Mouse (Mus musculus) left cerebral cortex, postnatal 4 days (tissue): ENCODE data around the gene Mcmbp. TPM values are rescaled to one million over a fixed set of nuclear protein-coding genes. Genes with fewer than 3 reads are reported as not detected.
A peak's percentile ranks its signal among the peaks of the same experiment; 100 is the strongest.
"Not testable (repeated sequence)": the region's sequence is repeated elsewhere in the genome, so short reads cannot be mapped to it uniquely, and the experiment has no call there.

Experiments used
- DNase-seq: peaks from one replicate; pipeline ENCODE4 v3.0.0-alpha.2; 2022
- intact Hi-C: fragments of 180-260 bp; cut with DNase I; formaldehyde crosslinking; loops from one replicate; pipeline ENCODE4 v1.15.1; 2025
- total RNA-seq, 2 experiments: library from RNA; stranded (reverse); gene quantifications; 2 replicates each; pipeline ENCODE4 v1.2.3; 2021

The Mcmbp gene
- total RNA-seq, 2 experiments from 2014 or later, result 45.6 to 51.3 TPM

DNA sequence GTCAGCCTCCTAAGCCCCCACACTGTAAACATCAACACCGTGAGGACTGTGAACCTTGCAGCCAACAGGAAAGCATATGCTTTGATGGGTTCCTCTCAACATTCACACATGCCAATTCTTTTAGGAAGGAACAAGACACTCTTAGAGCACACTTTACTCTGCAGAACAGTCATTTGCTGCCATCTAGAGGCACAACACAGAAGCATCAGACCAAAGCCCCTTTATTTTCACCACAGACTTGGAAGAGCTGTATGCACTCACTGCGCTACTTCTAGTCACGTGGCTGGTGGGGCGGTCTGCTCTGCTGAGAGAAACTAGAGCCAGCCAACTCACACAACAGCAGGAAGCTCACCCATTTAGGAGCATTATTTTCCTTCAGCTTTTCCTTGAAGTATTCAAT, 15.5 kb downstream of the Mcmbp start:
- intact Hi-C loops, result no loop called here
- peak; percentile 65 for DNase-seq

DNA sequence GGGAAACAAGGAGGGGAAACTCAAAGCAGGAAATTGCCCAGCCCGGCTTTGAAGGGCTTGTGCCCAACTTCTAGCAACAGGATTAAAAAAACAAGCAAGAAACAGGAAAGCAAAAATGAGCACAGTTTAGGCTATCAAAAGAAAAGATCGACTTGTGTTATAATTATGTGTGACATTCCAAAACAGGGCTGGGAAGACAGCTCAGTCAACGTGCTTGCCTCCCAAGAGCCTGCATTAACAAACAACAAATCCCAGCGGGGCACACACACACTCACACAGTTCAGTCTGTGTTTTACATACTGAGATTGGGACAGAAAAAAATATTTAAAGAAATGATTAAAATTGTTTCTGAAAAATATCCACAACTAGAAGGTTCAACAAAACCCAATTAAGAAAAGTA, 22.3 kb downstream of the Mcmbp start:
- no peak for DNase-seq
- intact Hi-C loops, result no loop called here

DNA sequence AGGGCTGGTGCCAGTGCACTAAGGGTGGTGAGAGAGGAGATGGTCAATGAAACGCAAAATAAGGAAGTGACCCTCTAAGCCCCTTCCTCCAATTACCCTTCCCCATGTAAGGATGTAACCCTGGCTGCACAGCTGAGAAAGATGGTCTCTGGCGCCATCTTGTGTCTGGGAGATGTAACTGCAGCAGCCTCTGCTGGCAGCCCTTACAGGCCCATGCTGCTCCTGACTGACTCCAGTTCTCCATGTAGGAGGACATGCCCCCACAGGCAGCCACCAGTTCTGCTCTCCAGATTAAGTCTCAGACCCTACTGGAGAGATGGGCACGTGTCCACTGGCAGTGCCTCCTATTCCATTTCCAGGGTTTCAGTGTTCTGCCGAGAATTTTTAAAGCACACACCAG, 34.6 kb downstream of the Mcmbp start:
- intact Hi-C loops, result no loop called here
- DNase-seq, result peak; percentile 67

DNA sequence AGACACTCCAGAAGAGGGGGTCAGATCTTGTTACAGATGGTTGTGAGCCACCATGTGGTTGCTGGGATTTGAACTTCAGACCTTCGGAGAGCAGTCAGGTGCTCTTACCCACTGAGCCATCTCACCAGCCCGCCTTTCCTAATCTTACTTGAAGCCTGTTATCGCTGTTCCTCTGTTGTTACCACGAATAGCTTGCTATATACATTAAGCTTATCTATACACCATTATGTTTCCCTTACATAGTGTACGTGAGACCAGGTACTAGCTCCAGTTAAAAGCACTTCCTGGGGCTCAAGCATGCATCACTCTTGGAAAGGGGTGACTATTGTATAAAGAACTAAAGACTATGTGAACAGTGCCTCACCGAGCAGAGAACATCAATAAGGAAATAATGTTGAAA, 40.3 kb downstream of the Mcmbp start:
- intact Hi-C loops, DNase-seq: not testable (repeated sequence)

DNA sequence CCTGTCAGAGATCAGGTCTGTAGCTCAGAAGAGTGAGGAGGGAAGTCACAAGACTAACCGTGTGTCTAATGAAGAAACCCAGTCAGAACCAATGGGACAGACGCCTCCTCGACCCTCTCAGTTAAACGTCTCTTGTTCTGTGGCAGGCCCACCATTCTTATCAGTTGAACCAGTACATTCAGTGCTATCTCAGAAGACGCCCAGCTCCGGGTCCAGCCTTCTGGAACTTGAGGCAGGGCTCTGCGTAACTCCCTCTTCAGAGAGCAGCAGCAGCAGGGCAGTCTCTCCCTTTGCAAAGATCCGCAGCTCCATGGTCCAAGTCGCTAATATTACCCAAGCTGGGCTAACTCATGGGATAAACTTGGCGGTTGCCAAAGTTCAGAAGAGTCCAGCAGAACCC, 45.4 kb downstream of the Mcmbp start:
- DNase-seq, result no peak
- intact Hi-C loops, result loop anchor here (5.0 kb wide), 2 partner anchors 388 to 448 kb away; partner anchors contain the start of gene Tgfb1i1

DNA sequence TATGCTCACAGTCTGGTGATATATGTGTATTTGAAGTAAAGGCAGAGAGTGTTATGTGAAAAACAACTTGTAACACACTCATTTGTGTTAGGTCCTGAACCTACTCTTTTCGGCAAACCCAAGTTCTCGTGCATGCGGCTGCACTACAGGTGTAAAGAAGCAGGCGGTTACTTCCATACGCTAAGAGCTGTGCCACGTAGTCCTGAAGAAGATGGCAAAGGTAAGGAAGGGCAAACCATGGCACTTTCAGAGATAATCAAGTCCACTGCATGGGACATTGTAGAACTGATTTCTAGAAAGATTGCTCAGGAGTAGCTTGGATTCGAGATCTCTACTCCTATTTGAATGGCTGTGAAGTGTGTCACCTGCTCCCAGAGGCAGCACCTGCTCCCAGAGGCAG, 48.1 kb downstream of the Mcmbp start:
- DNase-seq, result no peak
- intact Hi-C loops, result loop anchor here (5.0 kb wide), 2 partner anchors 385 to 445 kb away; partner anchors contain the start of gene Tgfb1i1

DNA sequence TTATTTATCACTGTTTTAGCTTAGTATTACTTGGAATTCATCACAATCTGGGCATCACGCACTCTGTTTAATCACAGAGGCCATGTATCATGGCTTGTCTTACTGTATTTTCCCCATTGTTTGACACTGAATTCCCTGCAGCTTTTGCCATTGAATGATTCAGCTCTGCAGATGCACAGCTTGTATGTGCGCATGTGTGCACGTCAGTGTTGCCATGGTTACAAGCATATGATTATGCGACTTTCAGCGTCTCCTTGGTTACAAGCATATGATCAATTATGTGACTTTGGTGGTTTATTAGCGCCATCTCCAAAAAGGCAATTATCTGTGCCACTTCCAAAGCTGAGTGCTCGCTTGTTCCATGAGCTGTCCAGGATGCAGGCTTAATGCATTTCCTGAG, 49.5 kb downstream of the Mcmbp start:
- peak; percentile 42 for DNase-seq
- intact Hi-C loops, result loop anchor here (1.0 to 5.0 kb wide), 3 partner anchors 216 to 443 kb away; partner anchors contain the start of gene Tgfb1i1

DNA sequence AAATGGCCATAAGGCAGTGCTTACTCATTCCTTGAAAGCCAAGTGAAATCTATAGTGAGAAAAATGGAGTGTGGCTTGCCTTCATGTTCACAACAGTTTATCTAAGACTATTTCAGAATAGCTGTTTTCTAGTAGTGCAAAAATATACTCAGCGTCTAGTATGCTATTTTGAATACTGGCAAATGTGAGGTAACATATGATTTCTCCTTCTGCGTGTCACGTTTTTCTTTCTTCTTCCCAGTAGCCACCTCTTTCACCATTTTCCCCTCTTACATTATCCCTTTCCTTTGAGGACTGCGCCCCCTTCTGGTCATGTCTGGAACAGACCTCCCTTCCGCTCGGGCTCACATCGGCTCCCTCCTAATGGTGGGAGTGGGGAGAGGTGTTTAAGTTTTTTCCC, 50.2 kb downstream of the Mcmbp start:
- peak; percentile 91 for DNase-seq
- intact Hi-C loops, result loop anchor here (1.0 to 5.0 kb wide), 3 partner anchors 216 to 443 kb away; partner anchors contain the start of gene Tgfb1i1

DNA sequence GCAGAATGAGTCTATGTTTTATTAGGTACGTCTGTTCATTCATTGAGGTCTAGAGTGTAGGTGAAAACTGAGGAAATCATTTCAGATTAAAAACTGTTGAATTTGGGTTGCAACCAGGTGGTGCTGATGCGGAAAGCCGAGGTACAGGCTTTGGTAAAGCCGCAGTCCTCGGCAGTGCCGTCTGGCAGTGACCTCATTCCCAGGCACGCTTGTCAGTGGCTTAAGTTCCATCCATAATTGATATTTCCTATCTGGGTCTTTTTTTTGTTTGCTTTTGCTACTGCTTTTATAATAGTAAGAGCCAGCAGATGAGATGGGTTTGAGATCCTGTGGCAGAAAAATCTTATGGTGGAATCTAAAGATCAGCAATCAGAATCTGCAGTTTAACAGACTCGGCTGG, 50.9 kb downstream of the Mcmbp start:
- intact Hi-C loops, result no loop called here
- DNase-seq, result peak; percentile 16

DNA sequence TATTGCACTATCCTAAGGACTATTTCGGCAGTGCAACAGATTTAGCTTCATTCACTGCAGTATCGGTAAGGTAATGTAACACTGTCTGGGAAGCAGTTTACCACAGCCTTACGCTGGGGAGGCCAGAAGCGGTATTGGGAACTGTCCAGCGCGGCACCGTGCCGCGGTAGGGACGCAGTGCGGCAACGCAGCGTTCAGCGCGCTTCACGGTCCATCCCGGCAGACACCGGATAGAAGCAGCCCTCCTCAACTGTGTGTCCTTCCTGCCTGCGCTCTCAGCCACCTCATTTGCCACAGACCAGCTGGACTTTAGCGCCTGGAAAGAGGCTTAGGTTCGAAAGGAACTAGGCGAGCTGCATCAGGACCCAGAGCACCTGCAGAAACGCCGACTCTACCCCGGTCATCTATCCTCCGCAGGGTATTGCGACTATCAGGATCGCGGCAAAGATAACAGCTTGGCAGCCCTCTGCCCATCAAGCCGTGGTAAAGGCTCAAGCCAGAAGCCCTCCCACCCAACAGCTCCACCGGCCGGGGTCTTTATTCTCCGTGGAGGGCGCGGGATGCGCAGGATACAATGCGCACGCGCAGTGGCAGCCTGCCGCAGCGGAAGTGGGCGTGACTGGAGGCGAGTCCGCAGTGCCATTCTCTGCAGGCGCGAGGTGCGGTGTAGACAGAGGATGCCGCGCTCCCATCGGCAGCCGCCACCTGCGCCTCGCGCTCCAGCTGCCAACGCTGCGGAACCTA, 52.3 kb downstream of the Mcmbp start:
- intact Hi-C loops, result no loop called here
- peak; percentile 91 for DNase-seq

DNA sequence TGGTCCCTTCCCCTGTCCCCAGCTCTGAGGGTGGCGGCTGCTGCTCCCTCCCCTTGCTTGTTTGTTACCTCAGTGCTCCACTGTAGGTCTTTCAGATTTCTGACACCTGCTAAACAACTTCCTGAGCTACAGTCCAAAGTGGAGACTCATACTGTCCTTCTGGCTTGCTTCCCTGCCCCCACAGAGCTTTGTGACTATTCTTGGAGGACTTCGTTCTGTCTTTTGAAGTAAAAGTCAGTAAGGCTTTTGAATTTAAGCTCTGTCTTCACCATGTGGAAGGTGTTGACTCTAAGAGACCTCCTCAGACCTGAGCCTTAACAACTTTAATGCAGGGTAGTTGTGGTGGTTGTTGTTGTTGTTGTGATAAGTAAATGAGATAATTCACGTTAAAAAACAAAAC, 61.7 kb downstream of the Mcmbp start:
- no peak for DNase-seq
- intact Hi-C loops, result no loop called here

DNA sequence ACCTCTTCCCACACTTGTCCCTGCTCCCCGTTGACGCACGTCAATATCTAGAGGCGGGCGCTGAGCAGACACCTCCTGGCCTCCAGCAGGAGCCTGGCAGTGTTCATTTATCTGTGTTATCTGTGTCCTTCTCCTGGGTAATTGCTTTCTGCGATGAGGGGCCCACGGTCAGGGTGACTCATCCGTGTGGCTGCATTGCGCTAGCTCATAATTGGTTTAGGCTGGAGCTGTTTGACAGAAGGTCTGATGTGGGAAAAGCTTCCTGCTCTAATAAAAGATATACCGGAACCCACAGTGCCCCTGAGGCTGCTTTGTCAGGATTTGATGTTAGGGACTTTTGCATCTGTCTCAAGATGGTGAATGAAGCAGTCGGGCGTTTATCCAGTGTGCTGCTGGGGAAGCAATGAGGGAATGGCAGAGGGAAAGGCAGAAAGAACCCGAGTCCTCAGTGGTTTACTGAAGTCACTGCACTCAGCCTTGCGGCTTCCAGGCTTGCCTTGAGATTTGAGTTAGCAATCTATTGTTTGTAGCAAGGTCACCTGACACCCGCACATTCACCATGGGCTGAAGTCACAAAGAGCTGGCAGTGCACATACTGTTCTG, 67.8 kb downstream of the Mcmbp start:
- DNase-seq, result peak; percentile 49
- intact Hi-C loops, result loop anchor here (5.0 kb wide), 1 partner anchor 50 kb away; no protein-coding TSS in a partner anchor

DNA sequence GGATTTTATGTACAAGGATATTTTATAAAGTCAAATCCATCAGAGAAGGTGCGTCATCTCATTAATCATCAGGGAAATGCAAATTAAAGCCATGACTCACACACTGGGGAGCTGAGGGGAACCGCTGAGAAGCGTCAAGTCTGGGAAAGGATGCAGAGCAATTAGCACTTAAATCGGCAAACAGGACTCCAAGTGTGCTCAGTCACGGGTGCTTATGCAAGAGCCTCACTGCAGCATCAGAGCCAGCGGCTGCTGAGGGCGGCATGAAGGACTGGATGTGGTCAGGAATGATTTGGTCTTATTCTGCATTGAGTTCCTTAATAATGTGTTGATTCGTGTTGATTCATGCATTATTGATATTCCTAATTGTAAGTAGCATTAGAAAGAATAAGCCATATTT, 68.3 kb downstream of the Mcmbp start:
- peak; percentile 37 for DNase-seq
- intact Hi-C loops, result loop anchor here (5.0 kb wide), 1 partner anchor 50 kb away; no protein-coding TSS in a partner anchor

DNA sequence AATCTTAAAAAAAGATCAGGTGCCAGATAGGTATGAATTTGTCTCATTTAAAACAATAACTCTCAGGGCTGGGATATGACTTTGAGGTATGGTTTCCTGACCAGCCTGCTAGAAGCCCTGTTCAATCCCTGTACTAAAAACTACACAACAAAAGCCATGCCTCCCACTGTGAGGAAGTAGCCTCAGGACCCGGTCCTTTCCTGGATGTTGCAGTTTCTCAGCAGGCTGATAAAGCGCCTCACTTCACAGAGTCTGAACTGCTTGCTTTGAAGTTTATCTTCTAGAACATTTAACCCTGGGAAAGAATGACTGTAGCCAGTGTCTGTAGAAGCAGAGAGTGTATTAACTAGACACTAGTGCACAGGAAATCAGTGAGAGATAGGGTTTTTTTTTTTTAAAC, 71.5 kb downstream of the Mcmbp start:
- no peak for DNase-seq
- intact Hi-C loops, result no loop called here

DNA sequence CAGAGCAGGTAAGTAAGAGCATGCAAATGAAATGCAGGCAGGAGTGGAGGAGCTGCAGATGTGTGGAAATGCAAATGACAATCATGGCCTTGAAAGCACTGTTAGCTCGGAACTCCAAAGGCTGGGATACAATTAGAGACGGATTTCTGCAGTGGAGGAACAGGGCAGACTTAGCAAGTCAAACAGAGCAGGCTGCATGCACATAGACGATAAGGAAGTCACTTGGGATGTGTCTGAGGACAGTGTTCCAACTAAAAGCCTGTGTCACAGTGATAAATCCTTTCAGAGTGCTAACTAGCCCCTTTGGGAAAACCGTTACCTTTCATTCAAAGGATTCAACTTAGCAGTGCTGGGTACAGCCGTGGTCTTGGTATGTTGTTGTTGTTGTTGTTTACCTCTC, 72.5 kb downstream of the Mcmbp start:
- intact Hi-C loops, result no loop called here
- DNase-seq, result no peak

DNA sequence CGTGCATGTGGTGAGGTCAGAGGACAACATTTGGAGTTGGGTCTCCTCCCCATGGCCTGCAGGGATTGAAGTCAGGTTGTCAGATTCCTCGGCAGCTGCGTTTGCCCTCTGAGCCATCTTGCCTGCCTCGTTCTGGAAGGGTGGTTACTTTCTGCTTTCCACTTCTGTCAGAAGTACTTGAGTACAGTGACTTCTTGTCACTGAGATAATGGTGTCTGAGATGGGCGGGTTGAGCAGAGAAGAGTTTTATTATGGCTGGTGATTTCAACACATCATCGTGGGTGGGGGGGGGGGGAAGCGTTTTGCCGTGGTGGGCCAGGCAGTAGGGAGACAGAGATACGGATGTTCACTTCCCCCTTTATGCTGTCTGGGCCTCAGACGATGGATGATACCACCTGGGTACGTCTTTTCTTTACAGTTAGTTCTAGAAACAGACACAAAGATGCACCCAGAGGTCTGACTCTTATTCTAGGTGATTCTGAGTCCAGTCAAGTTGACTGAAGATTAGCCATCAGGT, 75.4 kb downstream of the Mcmbp start:
- DNase-seq, result no peak
- intact Hi-C loops, result no loop called here

DNA sequence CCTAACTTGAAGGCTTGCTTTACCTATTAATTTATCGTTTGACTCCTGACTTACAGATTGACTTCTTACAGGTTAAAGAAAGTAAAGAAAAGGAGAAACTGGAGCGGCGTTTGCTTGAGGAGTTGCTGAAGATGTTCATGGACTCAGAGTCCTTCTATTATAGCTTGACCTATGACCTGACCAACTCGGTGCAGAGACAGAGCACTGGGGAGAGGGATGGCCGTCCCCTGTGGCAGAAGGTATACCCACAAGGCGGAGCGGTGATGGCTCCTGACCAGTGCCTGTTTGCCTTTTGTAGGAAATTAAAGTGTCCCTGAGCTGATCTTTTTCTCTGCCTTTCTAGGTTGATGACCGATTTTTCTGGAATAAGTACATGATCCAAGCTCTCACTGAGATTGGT, 76.4 kb downstream of the Mcmbp start:
- DNase-seq, result no peak
- intact Hi-C loops, result no loop called here

DNA sequence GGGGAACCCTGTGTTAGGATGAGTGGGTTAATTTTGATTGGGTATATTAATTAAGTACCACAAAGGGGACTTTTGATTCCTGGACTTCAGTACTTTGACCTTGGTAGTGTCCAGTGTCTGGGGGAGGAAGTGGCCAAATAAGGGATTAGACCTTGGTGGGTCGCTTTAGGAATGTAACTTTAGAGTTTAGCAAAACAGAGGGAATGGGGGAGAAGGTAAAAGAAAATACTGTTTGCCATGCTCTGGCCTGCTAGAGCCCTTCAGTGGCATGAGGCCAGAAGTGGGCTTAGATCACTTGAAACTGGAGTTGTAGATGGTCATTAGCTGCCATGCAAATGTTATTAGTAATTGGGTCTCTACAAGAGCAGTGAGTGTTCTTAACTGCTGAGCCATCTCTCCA, 83.3 kb downstream of the Mcmbp start:
- intact Hi-C loops, result no loop called here
- DNase-seq, result no peak
